Mouse (Mus musculus): ENCODE results near the gene Pgghg. TPM values are rescaled to one million over a fixed set of nuclear protein-coding genes. Genes with fewer than 3 reads are reported as not detected.

Gene Pgghg
- 8.0 and 12.1 TPM in 2 replicates for total RNA-seq (2017)

GRCm38 (mm10) chr7:140941222-140942051 lies at the start of gene Pgghg:
Pgghg (plus strand) TSS chr7:140941391.
- peak; percentile 87 for ATAC-seq (replicated peaks; ENCODE audit: low read depth, poor library complexity, severe bottlenecking)

- no peak for ATAC-seq (replicated peaks; ENCODE audit: low read depth, poor library complexity, severe bottlenecking)
These were observed 47.2 kb upstream of the Pgghg start for GRCm38 (mm10) chr7:140894031-140894430.

- ATAC-seq (replicated peaks; ENCODE audit: low read depth, poor library complexity, severe bottlenecking): no peak
These were observed 46.6 kb upstream of the Pgghg start for GRCm38 (mm10) chr7:140894611-140895010.

DNA sequence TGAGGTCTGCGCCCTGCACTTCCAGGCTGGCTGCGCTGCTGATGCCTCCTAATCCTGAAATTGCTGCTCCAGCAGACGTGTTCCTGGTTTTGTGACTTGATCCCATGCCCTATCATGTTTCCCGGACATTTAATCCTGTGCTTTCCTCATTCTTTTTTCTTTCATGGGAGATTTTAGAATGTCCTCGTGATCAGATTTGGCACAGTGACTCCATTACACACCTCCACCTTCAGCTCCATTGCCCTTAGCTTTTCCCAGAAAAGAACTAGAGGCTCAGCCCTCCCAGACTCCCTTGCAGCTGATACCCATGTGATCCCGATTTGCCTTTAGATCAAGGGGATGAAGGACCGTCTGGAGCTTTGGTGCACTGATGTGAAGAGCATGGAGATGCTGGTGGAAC lies 43.3 kb upstream of the Pgghg start:
- ATAC-seq (replicated peaks; ENCODE audit: low read depth, poor library complexity, severe bottlenecking): no peak

DNA sequence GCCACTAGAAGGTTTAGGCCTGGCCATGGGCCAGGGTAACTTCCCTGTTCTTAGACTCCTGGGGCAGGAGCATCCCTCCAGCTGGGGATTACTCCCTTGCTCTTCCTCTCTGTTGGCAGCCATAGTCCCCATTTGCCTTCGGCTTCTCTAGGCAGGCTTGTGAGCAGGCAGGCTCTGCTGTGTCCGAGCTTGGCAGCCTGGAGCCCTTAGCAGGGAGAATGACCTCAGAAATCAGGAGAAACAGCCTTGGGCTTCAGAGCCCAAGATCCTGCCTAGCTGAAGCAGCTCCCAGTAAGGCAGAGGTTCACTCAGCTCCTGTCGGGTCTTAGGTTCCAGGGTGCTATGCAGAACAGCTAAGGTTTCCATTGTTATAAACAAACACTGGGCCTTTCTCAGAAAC lies 42.1 kb upstream of the Pgghg start:
- ATAC-seq (replicated peaks; ENCODE audit: low read depth, poor library complexity, severe bottlenecking): no peak

DNA sequence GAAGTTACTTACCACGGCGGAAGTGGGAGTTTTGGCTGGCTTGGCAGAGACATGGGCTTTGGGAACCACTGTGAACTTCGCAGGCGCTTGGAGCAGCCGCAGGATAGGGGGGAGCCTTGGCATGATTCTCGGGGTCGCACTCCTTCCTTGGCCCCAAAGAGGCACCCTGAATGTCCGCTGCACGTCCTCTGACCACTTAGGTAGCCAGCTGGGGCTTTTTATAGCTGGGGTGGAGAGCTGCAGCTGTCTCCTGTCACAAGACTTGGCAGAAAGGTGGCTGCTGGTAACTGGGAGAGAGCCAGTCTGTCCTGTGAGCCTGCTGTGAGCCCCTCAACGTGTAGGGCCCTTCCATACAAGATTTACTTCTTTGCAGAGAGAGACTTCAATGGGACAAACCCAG lies 41.0 kb upstream of the Pgghg start, which contains the start of gene Cox8b:
TSS of gene Cox8b (minus strand) at position 227 of the 400 bp plus-strand sequence.
- no peak for ATAC-seq (replicated peaks; ENCODE audit: low read depth, poor library complexity, severe bottlenecking)

GRCm38 (mm10) chr7:140902036-140902875 lies 38.9 kb upstream of the Pgghg start:
- ATAC-seq (replicated peaks; ENCODE audit: low read depth, poor library complexity, severe bottlenecking): no peak

DNA sequence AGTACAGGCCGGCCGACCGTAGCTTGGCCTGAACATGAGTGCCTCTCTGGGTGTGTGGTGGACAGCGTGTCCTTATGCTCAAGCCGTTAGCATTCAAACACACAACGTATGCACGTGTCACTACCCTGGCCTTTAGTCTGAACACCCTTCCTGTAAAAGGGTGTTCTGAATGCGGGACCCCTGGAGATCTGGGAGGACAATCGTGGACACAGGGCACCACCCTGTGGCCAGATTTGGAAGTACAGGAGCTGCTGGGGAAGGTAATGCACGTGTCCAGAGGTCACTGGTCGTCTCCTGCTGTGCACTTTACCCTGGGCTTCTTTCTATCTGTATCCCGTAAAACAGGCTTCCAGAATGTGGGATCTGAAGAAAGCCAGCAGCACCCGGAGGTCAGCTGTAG lies 38.0 kb upstream of the Pgghg start:
- ATAC-seq (replicated peaks; ENCODE audit: low read depth, poor library complexity, severe bottlenecking): peak; percentile 86

GRCm38 (mm10) chr7:140905642-140906081 lies 35.5 kb upstream of the Pgghg start:
- ATAC-seq (replicated peaks; ENCODE audit: low read depth, poor library complexity, severe bottlenecking): no peak

- no peak for ATAC-seq (replicated peaks; ENCODE audit: low read depth, poor library complexity, severe bottlenecking)
These were observed 34.1 kb upstream of the Pgghg start for GRCm38 (mm10) chr7:140907131-140907530.

DNA sequence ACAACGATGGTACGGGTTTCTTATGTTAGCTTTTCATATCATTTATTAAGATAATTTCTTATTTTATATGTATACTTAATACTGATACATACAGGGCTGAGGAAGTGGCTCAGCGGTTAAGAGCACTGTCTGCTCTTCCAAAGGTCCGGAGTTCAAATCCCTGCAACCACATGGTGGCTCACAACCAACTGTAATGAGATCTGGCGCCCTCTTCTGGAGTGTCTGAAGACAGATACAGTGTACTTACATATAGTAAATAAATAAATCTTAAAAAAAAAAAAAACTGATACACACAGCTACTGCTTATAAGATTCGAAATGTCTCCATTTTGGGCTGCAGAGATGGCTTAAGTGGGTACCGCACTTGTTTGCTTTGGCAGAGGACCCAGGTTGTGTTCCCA lies 33.5 kb upstream of the Pgghg start:
- no peak for ATAC-seq (replicated peaks; ENCODE audit: low read depth, poor library complexity, severe bottlenecking)

GRCm38 (mm10) chr7:140908181-140908580 lies 33.0 kb upstream of the Pgghg start:
- 0 out of 2 replicates have a peak, but pooled peaks have one; percentile 6 for ATAC-seq (replicated peaks; ENCODE audit: low read depth, poor library complexity, severe bottlenecking)

GRCm38 (mm10) chr7:140908634-140909107 lies 32.5 kb upstream of the Pgghg start:
- ATAC-seq (replicated peaks; ENCODE audit: low read depth, poor library complexity, severe bottlenecking): peak; percentile 98

- no peak for ATAC-seq (replicated peaks; ENCODE audit: low read depth, poor library complexity, severe bottlenecking)
These were observed 28.9 kb upstream of the Pgghg start for GRCm38 (mm10) chr7:140912293-140912692.

GRCm38 (mm10) chr7:140912846-140913482 lies 28.2 kb upstream of the Pgghg start:
- ATAC-seq (replicated peaks; ENCODE audit: low read depth, poor library complexity, severe bottlenecking): no peak

DNA sequence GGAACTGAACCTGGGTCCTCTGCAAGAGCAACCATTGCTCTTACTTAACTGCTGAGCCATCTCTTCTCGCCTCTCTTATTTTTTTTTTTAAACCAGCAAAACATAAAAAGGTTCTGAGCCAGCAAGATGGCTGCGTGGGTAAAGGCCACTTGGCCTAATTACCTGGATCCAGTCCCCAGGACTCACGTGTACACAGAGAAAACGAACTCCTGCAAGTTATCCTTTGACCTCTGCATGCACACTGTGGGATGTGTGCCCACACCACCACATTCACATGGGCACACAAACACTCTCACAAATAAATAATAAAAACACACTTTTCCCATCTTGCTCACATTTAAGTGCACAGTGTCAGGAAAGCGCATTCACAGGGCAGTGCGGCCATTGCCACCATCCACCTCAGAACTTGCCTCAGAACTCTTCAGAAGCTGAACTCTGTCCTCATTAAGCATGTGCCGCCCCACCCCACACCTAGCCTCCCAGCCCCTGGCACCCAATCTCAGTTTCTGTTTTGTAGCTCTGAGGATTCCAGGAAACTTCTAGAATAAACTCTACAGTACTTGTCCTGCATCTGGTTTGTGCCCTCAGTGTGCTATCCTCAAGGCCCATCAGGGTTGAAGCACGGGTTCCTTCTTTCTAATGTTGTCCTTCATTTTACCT lies 27.0 kb upstream of the Pgghg start:
- ATAC-seq (replicated peaks; ENCODE audit: low read depth, poor library complexity, severe bottlenecking): no peak

- no peak for ATAC-seq (replicated peaks; ENCODE audit: low read depth, poor library complexity, severe bottlenecking)
These were observed 21.3 kb upstream of the Pgghg start for GRCm38 (mm10) chr7:140919911-140920310.

DNA sequence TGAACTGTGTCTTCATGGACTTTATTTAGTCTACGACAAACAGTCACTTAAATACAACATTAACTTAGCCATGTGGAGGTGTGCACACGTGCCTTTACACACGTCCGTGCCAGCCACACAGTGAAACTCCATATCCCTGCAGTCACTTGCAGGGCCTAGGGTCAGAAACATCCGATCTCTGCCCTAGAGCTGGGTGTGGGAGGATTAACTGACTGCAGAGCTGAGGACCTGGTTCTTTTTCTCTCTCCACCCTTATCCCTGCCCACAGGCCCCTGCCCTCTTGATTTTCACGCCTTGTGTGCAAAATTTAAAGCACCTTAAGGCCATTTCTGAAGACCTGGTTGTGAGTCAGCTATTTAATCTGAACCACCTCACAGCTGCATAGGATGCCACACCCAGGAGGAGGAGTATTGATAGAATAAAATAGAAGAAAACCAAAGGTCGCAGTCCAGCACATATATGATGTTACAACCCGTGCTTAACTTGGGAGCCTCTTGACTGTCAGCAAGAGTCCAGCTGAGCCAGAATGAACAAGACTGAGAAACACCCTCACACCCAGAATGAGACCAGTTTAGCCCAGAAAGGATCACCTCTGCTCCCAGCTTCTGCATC lies 20.7 kb upstream of the Pgghg start, which contains the start of gene Nlrp6:
TSS of gene Nlrp6 (plus strand) at position 485 of the 612 bp plus-strand sequence.
- ATAC-seq (replicated peaks; ENCODE audit: low read depth, poor library complexity, severe bottlenecking): no peak

GRCm38 (mm10) chr7:140921225-140921975 lies 19.8 kb upstream of the Pgghg start:
- ATAC-seq (replicated peaks; ENCODE audit: low read depth, poor library complexity, severe bottlenecking): peak; percentile 68
